Mouse (Mus musculus): Measurements from ENCODE around the gene Vps51. TPM values are rescaled to one million over a fixed set of nuclear protein-coding genes. Genes with fewer than 3 reads are reported as not detected.

Gene Vps51
- polyA plus RNA-seq, 1 experiment from 2014 or later, result 20.2 TPM

DNA sequence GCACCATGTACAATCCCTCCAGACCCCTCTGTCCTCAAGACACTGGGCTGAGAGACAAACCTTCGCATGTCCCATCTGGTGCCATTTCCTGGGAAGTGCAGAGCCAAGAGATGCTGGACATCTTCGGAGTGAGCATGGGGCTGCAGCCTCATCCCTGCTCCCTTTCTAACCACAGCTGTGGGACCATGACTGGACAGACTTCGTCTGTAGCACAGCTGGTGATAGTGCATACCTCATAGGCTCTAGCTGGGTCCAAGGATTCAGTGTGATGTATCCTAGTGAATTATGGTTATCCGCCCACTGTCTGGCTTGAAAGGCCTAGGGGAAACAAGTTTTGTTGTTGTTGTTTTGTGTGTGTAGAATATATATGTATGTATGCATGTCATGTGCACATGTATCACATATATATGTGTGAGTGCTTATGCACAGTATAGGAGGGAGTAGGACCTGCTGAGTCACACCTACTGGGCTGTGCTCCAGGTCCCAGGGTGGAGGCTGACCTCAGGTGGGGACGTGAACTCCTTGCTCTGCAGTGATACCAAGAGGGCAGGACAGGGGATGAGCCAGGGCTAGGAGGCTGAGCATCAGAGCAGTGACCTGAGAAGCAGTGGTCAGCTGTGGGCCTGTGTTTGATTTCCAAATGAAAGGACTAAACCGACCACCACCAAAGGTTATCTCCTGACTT, 25.3 kb upstream of the Vps51 start:
- no peaks in the 10 kb centered on the region for H3K36me3 ChIP-seq (ENCODE audit: inconsistent target)
- no peak overlapping the region for H3K27ac ChIP-seq

GRCm38 (mm10) chr19:6101186-6101585, 24.2 kb upstream of the Vps51 start:
- Histone ChIP-seq H3K79me2 (ENCODE audit: inconsistent target) (no peaks in the 10 kb centered on the region), H3K27ac (no peak overlapping the region), H3K36me3 (ENCODE audit: inconsistent target) (no peaks in the 10 kb centered on the region), H3K4me3 (ENCODE audit: inconsistent target) (no peak overlapping the region)
- WGBS (ENCODE audit: missing documents), result 95% methylated on average over 6 of the region's 6 CpGs

More for the DNA sequence above, 25.3 kb upstream of the Vps51 start:
- 81% methylated on average over 6 of the region's 6 CpGs for WGBS (ENCODE audit: missing documents)
- Histone ChIP-seq H3K79me2 (ENCODE audit: inconsistent target) (no peaks in the 10 kb centered on the region), H3K4me3 (ENCODE audit: inconsistent target) (no peak overlapping the region)

DNA sequence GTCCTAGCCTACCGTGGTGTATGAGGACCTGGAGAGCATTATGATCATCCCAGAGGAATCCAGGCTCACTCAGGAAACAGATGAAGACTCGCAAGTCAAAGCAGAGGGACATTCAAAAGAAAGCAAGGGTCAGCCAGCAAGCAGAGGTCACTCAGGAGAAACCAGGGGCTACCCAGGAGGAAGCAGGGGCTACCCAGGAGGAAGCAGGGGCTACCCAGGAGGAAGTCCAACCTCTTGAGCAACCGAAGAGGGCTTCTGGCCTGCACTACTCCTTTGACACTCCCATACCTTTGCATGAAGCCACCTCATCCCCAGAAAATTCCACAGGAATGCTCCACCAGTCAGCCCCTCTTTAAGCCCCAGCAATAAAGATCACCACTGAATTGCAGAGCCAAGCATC, 20.8 kb upstream of the Vps51 start:
- 54% methylated on average over 3 of the region's 3 CpGs for WGBS (ENCODE audit: missing documents)
- no peaks in the 10 kb centered on the region for H3K36me3 ChIP-seq (ENCODE audit: inconsistent target)
- H3K79me2 ChIP-seq (ENCODE audit: inconsistent target), result no peaks in the 10 kb centered on the region
- H3K27ac ChIP-seq, result no peak overlapping the region
- H3K4me3 ChIP-seq (ENCODE audit: inconsistent target), result no peak overlapping the region

DNA sequence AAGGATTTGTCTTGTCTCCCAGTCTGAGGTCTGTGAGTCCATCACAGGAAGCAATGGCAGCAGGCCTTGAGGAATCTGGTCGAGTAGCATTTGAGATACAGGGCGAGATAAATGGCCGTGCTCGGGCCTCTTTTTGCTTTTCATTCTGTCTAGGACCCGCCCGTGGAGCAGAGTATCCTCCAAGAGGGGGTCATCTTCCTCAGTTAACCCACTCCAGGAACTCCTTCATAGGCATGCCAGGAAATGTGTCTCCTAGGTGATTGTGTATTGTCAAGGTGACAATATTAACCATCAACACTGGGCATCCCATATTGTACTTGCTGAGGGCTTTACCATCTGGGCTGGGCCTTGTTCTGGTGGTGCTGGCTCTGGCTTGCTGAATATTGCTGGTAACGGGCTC, 17.1 kb upstream of the Vps51 start, which contains the start of gene AC131692.1:
TSS of gene AC131692.1 (plus strand) at position 301 of the 400 bp plus-strand sequence.
- Histone ChIP-seq H3K27ac (no peak within 1 kb of the TSS), H3K36me3 (ENCODE audit: inconsistent target) (no peaks in the 10 kb centered on the region), H3K4me3 (ENCODE audit: inconsistent target) (no peak within 1 kb of the TSS), H3K79me2 (ENCODE audit: inconsistent target) (peaks cover 33% of the 10 kb centered on the region; the same call in 1 of the 2 replicates)
- 93% methylated on average over 7 of the region's 7 CpGs for WGBS (ENCODE audit: missing documents)

GRCm38 (mm10) chr19:6088841-6089240, 11.8 kb upstream of the Vps51 start:
- peaks cover 81% of the 10 kb centered on the region for H3K79me2 ChIP-seq (ENCODE audit: inconsistent target)
- 96% methylated on average over 13 of the region's 13 CpGs for WGBS (ENCODE audit: missing documents)
- no peaks in the 10 kb centered on the region for H3K36me3 ChIP-seq (ENCODE audit: inconsistent target)
- H3K27ac ChIP-seq, result no peak overlapping the region
- H3K4me3 ChIP-seq (ENCODE audit: inconsistent target), result no peak overlapping the region

DNA sequence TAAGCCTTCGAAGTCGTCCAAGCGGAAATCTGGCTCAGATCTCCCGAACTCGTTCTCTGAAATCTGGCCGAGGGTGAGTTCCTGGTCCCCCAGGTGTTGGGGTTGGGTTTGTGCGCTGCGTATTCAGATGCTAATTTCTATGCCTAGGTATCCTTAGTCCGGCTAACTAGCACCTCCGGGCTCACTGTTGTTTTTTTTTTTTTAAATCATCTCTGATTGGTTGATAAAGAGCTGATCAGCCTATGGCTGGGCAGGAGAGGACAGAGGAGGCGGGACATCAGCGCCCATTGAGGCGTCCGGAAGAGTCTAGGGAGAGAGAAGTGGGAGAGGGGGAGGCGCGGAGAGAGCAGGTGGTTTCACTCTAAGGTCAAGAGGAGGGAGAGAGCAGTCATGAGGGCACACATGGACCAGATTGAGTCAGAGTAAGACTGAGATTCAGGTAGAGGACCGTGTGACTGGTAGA, 8.4 kb upstream of the Vps51 start:
- H3K36me3 ChIP-seq (ENCODE audit: inconsistent target), result peaks cover 20% of the 10 kb centered on the region
- peak overlapping the region; percentile 96 for H3K4me3 ChIP-seq (ENCODE audit: inconsistent target)
- WGBS (ENCODE audit: missing documents), result 2% methylated on average over 17 of the region's 17 CpGs
- peak overlapping the region; percentile 64 for H3K27ac ChIP-seq
- peaks cover 81% of the 10 kb centered on the region for H3K79me2 ChIP-seq (ENCODE audit: inconsistent target)

- peaks cover 26% of the 10 kb centered on the region for H3K36me3 ChIP-seq (ENCODE audit: inconsistent target)
These were observed 7.6 kb upstream of the Vps51 start, which contains the start of the genes Zfpl1 and Cdca5 for GRCm38 (mm10) chr19:6084478-6085248. TSS of gene Zfpl1 (minus strand) at chr19:6084956. TSS of gene Cdca5 (plus strand) at chr19:6084983.

GRCm38 (mm10) chr19:6082156-6082555, 5.1 kb upstream of the Vps51 start, which contains the start of gene Gm28374:
TSS of gene Gm28374 (minus strand) at chr19:6082256.
- no peak within 1 kb of the TSS for H3K27ac ChIP-seq
- H3K79me2 ChIP-seq (ENCODE audit: inconsistent target), result peaks cover 49% of the 10 kb centered on the region
- H3K36me3 ChIP-seq (ENCODE audit: inconsistent target), result peaks cover 26% of the 10 kb centered on the region
- no peak within 1 kb of the TSS for H3K4me3 ChIP-seq (ENCODE audit: inconsistent target)
- 89% methylated on average over 9 of the region's 9 CpGs for WGBS (ENCODE audit: missing documents)

More at GRCm38 (mm10) chr19:6084478-6085248, 7.6 kb upstream of the Vps51 start, which contains the start of the genes Zfpl1 and Cdca5:
- peak within 1 kb of the TSS; percentile 96 for H3K4me3 ChIP-seq (ENCODE audit: inconsistent target)
- H3K79me2 ChIP-seq (ENCODE audit: inconsistent target), result peaks cover 73% of the 10 kb centered on the region
- peak within 1 kb of the TSS; percentile 64 for H3K27ac ChIP-seq
- under 1% methylated on average over 52 of the region's 58 CpGs for WGBS (ENCODE audit: missing documents)

DNA sequence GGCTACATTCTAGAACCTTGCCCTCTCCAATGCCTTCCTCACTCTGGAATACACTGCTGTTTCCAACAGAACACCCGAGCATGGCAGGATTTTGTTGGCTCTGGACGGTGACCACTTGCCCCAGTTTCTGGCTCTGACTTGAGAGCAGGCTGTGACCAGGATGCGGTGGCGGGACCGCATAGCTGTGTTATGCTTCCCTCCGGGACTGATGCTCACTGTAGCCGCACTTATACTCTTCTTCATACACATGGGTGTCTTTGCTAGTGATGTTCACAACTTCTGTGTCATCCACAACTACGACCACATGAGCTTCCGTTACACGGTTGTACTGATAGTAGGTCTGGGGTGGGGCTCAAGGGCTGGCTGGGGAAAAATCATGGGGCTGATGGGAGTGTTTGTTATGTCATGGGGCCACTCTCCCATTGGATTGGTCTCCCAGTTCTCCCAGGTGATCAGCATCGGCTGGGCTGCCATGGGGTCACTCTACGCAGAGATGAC, 3.0 kb upstream of the Vps51 start, which contains the start of gene Tmem262:
TSS of gene Tmem262 (plus strand) at position 51 of the 498 bp plus-strand sequence.
- Histone ChIP-seq H3K27ac (no peak within 1 kb of the TSS), H3K79me2 (ENCODE audit: inconsistent target) (peaks cover 47% of the 10 kb centered on the region), H3K4me3 (ENCODE audit: inconsistent target) (no peak within 1 kb of the TSS), H3K36me3 (ENCODE audit: inconsistent target) (peaks cover 26% of the 10 kb centered on the region)
- WGBS (ENCODE audit: missing documents), result 93% methylated on average over 12 of the region's 12 CpGs

DNA sequence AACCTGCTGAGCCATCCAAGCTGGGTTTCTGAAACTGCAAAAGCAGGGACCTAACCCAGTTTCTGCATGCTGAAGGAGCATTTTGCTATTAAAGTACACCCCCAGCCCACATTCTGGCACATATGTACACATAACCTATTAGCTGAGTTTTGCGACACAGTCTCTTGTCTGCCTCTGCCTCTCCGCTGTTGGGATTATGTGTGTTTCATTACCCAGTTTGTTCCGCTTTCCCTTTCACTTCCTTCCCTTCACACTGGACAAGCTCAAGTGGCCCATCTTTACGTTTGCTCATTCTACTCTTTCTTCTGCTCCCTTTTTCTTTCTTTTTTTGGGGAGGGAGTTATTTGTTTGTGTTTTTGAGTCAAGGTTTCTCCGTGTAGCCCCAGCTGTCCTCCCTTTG, 3.1 kb downstream of the Vps51 start:
- Histone ChIP-seq H3K36me3 (ENCODE audit: inconsistent target) (peaks cover 14% of the 10 kb centered on the region; the same call in 1 of the 2 replicates), H3K79me2 (ENCODE audit: inconsistent target) (peaks cover 42% of the 10 kb centered on the region), H3K27ac (peak overlapping the region; percentile 72), H3K4me3 (ENCODE audit: inconsistent target) (peak overlapping the region; percentile 7; the same call in 1 of the 2 replicates)
- WGBS (ENCODE audit: missing documents), result 32% methylated on average over 5 of the region's 5 CpGs

DNA sequence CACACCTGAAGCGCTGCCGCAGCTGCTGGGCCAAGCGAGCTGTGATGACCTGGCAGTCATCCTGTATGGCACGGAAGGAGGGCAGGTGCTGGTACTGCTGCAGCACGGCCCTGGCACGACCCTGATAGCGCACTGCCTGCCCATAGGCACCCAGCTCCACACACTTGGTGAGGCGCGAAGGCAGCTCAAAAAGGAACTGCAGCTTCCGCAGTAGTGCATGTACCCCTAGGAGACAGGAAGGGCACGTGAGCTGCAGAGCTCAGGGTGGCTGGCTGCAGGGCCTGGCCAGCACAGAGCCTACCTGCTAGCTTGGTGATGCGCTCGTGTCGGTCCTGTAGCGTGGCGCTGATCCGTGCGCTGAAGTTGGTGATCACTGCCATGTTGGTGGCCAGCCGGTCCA, 5.8 kb downstream of the Vps51 start:
- Histone ChIP-seq H3K79me2 (ENCODE audit: inconsistent target) (peaks cover 36% of the 10 kb centered on the region), H3K27ac (no peak overlapping the region), H3K36me3 (ENCODE audit: inconsistent target) (peaks cover 18% of the 10 kb centered on the region; the same call in 1 of the 2 replicates), H3K4me3 (ENCODE audit: inconsistent target) (no peak overlapping the region)
- 60% methylated on average over 11 of the region's 19 CpGs for WGBS (ENCODE audit: missing documents)

DNA sequence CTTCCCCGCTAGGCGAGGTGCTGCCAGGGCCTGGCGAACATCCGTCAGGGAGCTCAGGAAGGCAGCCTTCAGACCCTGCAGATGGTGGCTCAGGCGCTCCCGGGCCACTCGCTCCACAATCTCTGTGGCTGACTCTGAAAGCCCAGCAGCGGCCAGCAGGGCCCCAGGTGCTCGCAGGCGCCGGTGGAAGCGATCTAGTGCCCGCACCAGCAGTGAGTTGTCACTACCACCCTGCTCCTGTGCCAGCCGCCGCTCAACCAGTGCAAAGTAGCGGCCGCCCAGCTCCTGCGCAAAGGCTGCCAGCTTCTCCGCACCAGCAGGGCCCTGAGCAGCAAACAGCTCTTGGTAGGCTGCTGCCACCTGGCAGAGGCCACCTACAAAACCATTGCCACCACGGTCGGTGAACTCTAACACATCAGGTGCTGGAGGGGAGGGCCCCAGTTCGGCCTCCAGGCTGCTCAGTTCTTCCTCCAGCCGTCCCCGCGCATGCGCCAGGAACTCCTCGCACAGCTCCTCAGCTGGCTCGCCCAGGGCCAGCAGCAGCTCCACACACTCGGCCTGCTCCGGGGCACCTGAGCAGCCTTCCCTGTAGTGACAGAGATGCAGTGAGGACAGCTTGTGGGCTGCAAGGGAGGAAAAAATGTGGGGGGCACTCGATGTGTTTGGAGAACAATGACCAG, 6.3 kb downstream of the Vps51 start:
- H3K27ac ChIP-seq, result no peak overlapping the region
- no peak overlapping the region for H3K4me3 ChIP-seq (ENCODE audit: inconsistent target)
- WGBS (ENCODE audit: missing documents), result 93% methylated on average over 31 of the region's 31 CpGs
- H3K36me3 ChIP-seq (ENCODE audit: inconsistent target), result peaks cover 18% of the 10 kb centered on the region; the same call in 1 of the 2 replicates
- H3K79me2 ChIP-seq (ENCODE audit: inconsistent target), result peaks cover 30% of the 10 kb centered on the region

- 89% methylated on average over 8 of the region's 10 CpGs for WGBS (ENCODE audit: missing documents)
- peaks cover 18% of the 10 kb centered on the region; the same call in 1 of the 2 replicates for H3K36me3 ChIP-seq (ENCODE audit: inconsistent target)
- no peak overlapping the region for H3K4me3 ChIP-seq (ENCODE audit: inconsistent target)
- peaks cover 22% of the 10 kb centered on the region for H3K79me2 ChIP-seq (ENCODE audit: inconsistent target)
- H3K27ac ChIP-seq, result no peak overlapping the region
These were observed 7.2 kb downstream of the Vps51 start for GRCm38 (mm10) chr19:6069851-6070250.

- WGBS (ENCODE audit: missing documents), result 90% methylated on average over 4 of the region's 4 CpGs
- no peak overlapping the region for H3K4me3 ChIP-seq (ENCODE audit: inconsistent target)
- H3K79me2 ChIP-seq (ENCODE audit: inconsistent target), result peaks cover 18% of the 10 kb centered on the region
- peaks cover 18% of the 10 kb centered on the region; the same call in 1 of the 2 replicates for H3K36me3 ChIP-seq (ENCODE audit: inconsistent target)
- no peak overlapping the region for H3K27ac ChIP-seq
These were observed 8.1 kb downstream of the Vps51 start for GRCm38 (mm10) chr19:6068951-6069350.

Data from macrophage (primary cell).